Mouse (Mus musculus) activated CD4-positive, CD25-positive, alpha-beta regulatory T cell, adult 4 months (primary cell): ENCODE measurements around the gene Tjp1. TPM values are rescaled to one million over a fixed set of nuclear protein-coding genes. Genes with fewer than 3 reads are reported as not detected.

ENCODE experiments used
- ATAC-seq: one replicate; pipeline ENCODE4 v1.8.0; 2017
- polyA plus RNA-seq, 2 experiments: library from polyadenylated mRNA; unstranded; fragments of 100-300 nt; shearing (Covaris generic); gene quantifications; one replicate each; pipeline ENCODE4 v1.2.1; 2017

Tjp1 gene
- polyA plus RNA-seq = not detected

DNA sequence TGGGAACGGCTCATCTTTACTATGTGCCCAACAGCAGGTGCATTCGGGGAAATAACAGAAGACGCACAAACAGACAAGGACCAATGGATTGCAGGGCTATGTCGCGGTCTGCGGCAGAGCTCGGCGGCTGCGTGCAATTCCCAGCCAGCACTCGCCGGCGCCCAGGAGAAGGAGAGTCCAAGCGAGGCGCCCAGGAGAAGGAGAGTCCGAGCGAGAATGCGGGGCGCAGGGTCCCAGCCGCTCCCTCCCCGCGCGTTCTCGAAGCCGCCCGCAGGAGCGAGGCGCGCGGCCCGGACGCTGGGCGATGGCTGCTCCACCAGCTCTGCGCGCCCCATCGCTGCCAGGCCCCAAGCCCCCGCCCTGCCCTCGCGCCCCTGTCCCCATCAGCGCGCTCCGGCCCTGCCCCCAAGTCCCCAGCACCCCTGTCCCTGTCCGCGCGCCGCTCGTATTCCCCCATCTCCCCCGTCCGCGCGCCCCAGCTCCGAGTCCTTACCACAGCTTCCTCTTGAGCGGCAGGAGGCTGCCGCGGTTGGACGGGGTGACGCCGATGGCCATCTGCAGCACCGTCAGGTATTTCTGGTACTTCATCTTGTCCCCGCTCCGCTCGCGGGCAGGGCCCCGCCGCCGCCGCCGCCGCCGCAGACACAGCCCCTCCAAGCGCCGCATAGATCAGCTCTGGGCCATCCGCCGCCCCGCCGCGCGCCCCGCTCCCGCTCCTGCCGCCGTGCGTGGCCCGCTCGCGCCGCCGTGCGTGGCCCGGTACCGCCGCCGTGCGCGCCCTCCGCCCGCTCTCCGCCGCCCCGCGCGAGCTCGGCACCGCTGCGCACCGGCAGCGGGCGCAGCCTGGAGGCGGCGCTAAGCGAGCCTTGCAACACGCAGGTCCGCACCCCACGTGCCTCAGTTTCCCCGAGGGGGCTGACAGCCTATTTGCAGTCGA, at the start of gene Tjp1:
TSS of gene Tjp1 (minus strand) at position 711 of the 937 bp plus-strand sequence.
- no peak for ATAC-seq

DNA sequence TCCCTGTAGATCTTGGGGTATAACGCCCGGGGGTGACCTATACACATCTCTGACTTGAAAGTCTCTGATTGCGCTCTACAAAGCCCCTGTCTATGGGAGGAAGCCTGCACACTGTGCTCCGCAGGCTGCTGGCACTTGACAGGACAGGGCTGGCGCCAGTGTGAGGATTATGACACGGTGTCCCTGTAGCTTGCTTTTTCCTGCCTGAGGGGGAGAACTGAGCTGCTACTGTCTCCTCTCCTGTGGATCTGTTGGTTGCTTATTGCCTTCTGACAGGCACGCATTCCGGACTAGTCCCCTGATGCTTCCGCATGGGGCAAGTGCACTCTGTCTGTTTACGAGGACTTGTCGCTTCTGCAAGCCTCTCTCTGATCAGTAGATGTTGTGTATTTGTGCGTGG, 49.5 kb upstream of the Tjp1 start:
- no peak for ATAC-seq

DNA sequence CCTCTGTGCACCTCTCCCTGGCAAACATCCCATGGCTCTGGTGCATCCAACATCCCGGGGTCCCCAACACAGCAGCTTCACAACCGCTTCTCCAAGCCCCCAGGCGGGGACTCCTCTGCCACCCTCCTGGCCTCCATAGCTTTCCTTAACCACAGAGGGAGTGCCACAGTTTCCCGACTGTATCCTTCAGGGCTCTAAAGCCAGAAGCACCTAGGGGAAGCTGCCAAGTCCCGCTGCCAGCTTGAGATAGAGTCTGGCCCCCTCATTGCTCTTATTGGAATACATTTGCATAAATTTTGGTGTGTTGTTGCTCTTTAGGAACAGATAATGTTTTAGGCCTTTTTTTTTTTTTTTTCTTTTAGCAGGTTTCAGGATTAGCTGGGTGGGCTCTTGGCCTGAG, 45.1 kb upstream of the Tjp1 start:
- no peak for ATAC-seq

- ATAC-seq = no peak
These were observed 43.1 kb upstream of the Tjp1 start for GRCm38 (mm10) chr7:65570691-65571090.

- no peak for ATAC-seq
These were observed 28.4 kb upstream of the Tjp1 start for GRCm38 (mm10) chr7:65555996-65556395.

DNA sequence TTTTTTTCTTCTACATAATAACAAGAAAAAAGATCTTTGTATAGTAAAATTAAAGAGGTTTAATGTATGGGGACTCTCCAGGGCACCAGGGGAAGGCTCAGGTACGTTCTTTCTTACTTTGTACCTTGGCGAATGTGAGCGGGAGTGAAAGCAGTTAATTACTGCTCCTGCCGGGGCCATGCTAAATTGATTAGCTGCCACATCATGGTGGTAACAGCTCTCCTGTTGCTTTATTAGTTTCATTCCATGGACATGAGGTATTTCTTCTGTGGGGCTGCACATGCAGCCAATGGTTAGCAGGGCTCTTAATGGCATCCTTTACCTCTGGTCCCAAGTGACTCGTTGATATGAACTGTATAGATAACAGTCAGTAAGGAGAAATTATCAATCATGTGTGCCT, 18.2 kb upstream of the Tjp1 start:
- ATAC-seq = no peak

DNA sequence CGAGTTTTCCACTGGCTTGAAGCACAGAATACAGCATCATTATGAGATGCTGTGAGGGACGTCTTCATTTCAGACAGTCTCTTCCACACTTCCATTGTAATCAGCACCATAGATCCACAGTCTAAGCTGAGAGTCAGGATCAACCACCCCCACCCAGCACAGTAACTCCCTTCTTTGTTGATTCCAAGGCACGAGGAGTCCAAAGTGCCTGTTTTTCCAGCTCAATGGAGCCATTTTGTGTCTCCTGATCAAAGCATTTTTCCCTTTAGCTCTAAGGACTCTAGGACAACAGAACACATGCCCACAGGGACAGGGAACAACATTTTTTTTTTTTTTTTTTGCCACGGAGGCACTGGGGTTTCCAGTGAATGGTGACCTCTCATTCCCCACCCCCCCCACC, 5.1 kb upstream of the Tjp1 start:
- ATAC-seq = no peak

DNA sequence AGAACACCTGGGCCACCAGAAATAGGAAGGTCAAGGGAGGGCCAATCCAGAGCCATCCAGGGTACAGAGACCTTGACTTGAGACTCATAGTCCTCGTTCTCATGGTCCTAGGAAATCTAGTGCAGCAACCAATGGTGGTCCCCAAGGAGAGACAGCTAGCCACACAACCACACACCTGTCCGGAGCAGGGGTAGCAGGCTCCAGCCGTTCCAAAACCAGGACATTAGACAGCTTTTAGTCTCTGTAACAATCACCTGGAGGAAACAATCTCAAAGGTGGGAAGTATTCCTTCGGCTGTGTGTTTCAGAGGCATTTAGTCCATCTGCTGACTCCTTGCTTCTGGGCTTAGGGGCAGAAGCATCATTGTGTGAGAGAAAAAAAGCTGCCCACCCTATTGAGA, 4.5 kb downstream of the Tjp1 start:
- no peak for ATAC-seq

- ATAC-seq = no peak
These were observed 5.1 kb downstream of the Tjp1 start for GRCm38 (mm10) chr7:65522490-65522889.

- ATAC-seq = no peak
These were observed 7.0 kb downstream of the Tjp1 start for GRCm38 (mm10) chr7:65520622-65521021.

DNA sequence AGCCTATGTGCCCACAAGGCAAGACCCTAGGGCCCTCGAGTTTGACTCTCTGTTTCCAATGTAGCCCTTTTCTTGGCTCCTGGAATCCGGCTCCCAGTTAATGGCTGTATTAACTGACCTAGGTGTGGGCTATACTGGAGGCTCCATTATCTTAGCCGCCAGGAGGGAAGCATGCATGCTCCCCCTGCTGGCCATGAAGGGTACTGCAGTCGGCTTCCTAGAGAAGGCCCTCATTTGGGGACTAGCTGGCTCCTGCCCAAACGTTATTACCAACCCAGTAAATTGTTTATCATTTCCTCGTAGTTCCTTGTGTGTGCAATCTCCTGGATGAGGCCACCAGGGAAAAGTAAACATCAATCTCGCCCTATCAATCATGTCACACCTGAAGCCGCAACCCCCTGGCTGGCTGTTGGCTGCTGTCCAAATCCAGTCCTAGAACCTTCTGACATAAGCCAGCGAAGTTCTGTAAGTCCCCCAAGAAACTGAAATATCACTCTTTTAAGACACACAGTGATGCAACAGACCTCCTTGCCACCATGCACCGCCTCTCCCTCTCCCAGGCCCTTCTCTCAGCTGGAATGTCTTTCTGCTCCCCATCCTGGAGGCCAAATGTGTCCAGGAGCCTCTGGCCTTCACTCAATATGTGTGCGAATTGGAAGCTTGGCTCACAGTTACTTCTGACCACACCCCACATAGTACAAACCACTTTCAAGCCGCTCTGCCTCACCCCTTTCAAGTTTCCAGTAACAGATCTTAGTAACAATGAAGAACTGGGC, 7.6 kb downstream of the Tjp1 start:
- ATAC-seq = no peak

DNA sequence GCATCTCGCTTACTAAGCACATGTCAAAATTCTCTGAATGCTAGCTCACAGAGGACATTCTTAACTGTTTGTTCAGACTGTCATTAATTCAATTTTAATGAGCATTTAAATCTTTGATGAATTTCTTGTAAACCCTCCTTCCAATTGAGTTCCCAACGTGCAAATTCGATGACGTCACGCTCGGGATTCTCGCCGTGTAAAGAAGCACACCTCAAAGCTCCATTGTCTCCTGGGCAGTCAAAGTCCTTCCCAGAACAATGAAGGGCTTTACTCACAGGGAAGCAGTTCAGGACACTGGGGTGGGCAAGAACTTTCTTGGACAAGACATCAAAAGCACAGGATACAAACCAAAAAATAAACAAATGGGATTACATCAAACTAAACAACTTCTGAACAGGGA, 10.7 kb downstream of the Tjp1 start:
- ATAC-seq = no peak

- no peak for ATAC-seq
These were observed 14.0 kb downstream of the Tjp1 start for GRCm38 (mm10) chr7:65513451-65514179.

DNA sequence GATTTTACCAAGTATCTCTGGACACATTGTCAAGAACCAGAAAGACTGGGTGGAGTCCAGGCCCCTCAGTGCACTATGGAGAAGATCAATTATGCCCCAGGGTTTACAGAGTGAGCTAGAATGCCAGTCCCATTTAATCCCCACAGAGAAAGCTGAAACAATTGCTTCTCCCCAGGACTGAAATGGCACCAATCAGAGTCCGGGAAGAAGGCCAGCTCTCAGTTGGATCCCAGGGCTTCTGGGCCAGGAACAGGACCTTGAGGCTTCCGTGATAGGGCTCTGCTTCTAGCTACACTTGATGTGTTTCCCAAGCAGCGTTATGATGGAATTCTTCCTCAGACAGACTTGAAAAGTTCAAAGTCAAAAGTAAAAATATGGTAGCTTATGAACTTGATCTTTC, 18.2 kb downstream of the Tjp1 start:
- ATAC-seq = no peak

- ATAC-seq = no peak
These were observed 20.2 kb downstream of the Tjp1 start for GRCm38 (mm10) chr7:65507341-65507740.

DNA sequence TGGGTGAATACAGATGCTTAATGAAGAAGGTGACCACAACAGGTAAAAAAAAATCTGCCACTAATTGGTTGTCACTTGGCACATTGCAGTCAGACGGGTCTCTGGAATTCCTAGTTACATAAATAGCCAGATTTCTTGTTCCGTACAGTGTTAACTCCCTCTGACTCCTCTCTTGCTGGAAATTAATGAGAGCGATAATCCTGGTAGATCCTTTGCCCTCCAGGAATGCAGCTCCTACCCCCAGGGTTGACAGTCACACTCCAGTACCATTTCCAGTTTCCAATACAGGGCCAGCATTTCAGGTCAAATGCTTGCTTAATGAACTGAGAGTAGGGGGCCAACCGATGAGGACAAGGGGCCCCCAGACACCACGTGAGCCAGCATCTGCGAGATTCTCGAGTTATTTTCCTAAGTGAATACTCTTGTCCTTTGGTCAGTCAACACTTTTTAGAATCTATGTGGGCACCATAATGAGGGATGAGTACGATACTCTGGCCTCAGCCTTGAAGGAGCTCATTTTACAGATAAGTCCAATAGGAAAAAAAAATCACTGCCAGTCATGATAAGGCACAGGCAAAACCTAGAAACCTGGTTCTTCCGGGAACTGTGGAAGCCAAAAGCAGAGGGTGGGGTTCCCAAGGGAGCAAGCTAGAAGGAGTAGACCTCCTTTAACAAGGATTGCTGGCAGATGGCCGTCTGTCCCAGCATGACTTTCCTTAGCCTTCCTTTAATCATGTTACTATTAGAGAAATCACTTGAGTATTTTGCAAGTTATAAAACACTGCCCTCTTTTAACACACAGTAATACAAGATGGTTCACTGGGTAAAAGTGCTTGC, 24.9 kb downstream of the Tjp1 start:
- no peak for ATAC-seq

DNA sequence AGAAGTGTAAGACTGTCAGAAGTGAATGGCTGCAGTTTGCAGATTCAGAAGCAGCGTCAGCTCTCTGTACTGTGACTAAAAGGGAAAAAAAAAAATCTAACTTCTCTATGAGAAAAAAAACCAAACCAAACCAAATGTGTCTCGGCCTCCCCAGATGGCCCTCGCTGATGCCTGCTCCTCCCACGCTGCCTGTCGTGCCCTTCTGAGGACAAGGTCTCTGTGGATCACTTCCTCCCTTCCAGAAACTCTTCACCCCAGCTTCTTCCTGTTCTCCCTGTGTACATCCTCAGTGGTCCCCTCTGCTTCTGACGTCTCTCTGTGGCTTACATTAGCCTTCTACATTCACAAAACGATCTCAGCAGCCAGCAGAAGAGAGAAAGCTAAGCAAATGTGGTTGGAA, 26.8 kb downstream of the Tjp1 start:
- no peak for ATAC-seq

DNA sequence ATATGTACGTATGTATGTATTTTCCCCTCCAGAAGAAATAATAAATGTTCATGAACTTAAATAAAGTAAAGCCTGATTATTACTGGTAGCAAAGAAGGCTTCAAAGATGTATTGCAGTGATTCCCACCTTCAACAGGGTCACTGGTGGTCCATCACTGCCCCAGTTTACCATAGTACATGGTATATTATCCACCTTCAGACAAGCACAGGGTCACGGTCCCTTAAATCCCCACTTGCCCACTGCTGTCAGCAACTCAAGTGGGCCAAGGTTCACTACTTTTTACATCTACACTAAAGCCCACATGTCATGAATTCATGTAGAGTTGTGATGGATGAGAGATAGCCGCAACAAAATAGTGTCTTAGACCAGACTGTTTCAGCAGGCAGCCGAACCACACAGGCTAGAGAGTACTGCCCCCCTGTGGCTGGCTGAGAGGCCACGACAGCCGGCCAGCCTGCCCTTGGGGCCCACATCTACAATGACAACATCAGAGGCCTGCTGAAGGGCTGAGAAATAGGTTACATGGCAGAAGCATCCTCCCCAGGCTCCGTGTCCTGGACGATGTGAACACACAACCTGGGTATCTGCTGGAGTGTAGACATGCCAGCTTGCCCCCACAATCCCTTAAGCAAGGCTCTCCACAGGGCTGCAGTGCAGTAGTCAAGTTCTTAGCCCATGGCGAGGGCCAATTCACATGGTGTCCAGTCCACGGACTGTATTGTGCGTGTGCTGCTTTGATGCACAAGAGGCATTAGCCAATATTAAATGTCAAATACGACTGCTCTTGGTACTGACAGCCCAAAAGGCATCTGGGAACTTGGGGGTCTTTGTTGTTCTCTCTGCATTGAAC, 29.6 kb downstream of the Tjp1 start:
- ATAC-seq = no peak

DNA sequence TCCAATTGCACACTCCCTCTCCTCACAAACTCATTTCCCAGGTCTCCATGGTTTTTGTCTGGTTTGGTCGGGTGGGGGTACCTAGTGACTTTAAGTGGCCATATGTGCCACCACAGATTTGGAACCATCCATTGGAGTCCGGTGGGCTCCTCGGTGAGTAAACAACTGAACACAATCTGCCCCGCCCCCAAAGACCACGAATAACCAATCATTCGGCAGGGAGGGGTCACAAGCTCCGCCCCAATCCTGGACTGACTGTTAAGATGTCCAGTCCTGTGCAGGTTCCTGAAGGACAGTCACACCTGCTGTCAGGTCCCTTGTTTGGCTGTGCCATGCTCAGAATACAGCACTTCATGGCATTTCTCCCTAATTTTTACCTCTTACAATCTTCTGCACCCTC, 37.1 kb downstream of the Tjp1 start:
- no peak for ATAC-seq

DNA sequence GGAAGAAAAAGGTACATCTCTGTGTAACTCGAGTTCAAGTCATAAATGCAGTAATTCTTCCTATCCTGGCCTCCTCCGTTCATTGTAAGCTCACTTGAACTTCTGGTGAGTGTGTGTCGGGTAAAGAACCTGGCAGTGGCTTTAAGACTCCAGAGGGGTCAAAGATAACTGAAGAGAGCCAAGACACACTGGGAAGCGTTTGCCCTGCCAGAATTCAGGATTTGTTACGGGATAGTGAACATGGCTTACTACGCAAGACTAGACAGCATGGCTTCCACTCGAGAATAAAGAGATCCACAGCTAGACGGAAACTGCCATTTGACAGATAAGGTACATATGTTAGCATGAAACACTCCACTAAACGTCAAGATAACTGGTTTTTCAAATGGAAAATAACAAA, 37.8 kb downstream of the Tjp1 start:
- ATAC-seq = no peak

GRCm38 (mm10) chr7:65489195-65489594, 38.4 kb downstream of the Tjp1 start:
- no peak for ATAC-seq
